Mouse (Mus musculus) olfactory bulb, adult 2 months (tissue): ENCODE measurements around the gene Pde6c.

Source experiments
- CTCF ChIP-seq: fragments of 200-500 bp; IDR thresholded peaks from 2 replicates; pipeline ENCODE4 v1.5.1; 2012; ENCODE audit warnings: low read depth, mild to moderate bottlenecking, low read length, moderate library complexity; ENCODE audit not compliant: insufficient read depth
- POLR2A ChIP-seq: fragments of 200-500 bp; IDR thresholded peaks from 2 replicates; pipeline ENCODE4 v1.6.1; 2012; ENCODE audit warnings: mild to moderate bottlenecking, low read depth, low read length, moderate library complexity; ENCODE audit not compliant: insufficient read depth

DNA sequence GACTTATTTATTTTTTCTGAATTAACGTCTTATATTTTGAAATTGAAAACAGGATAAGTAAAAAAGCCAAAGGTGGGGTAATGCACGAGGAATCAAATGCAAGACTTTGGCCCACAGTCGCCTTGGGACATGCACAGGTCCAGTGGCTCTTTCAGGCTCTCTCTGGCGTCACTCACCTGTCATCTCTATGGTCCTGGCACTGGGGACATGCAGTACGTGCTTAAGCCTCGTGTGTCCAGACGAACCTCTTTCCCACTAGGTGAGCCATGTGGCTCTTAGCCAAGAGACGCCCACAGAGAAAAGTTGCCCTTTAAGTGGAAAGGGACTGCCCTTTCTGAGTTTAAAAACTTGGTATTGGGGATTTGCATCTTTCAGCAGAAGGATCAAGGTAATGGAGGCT is 43.2 kb upstream of the Pde6c start:
- TF ChIP-seq CTCF (no peak), POLR2A (no peak)
